Mouse (Mus musculus) E14TG2a.4 (cell line): ENCODE measurements around the gene Nudt8.

ENCODE experiments used
- CTCF ChIP-seq: conservative IDR thresholded peaks from 2 replicates; pipeline ENCODE4 v1.5.1; 2014; ENCODE audit warnings: low read length
- POU5F1 ChIP-seq: IDR thresholded peaks from 2 replicates; pipeline ENCODE4 v1.6.1; 2014; ENCODE audit warnings: low read length, borderline replicate concordance

- TF ChIP-seq CTCF (no peak), POU5F1 (no peak)
These were observed 14.0 kb upstream of the Nudt8 start, which contains the start of gene Acy3 for GRCm38 (mm10) chr19:3986334-3986733.
